ENCODE assay signal across 8 mouse cellular contexts in genomic region chr10:120475041-120475541, GRCm38 (mm10). TPM values are rescaled to one million over a fixed set of nuclear protein-coding genes. Genes with fewer than 3 reads are reported as not detected.
DNase-seq lines count a peak whose midpoint lies in the region; ATAC-seq and TF ChIP-seq lines count a peak whose summit lies in the region.

No protein-coding gene starts in this region.

- TF ChIP-seq POLR2A in thymus, adult 2 months (IDR thresholded peaks at IDR 0.05; ENCODE audit: control insufficient read depth, extremely low read depth, insufficient read depth, low read length, poor library complexity), result no peak

- H3K36me3 ChIP-seq in thymus, adult 2 months (ENCODE audit: control insufficient read depth, insufficient read depth, low read length), result no peaks in the 10 kb centered on the region
- H3K36me3 ChIP-seq in midbrain, postnatal 0 days (ENCODE audit: insufficient read depth, low read length), result no peaks in the 10 kb centered on the region

- H3K4me1 ChIP-seq in thymus, adult 2 months (replicated peaks; ENCODE audit: control insufficient read depth, insufficient read depth, low read length), result peaks cover 3% of the 10 kb centered on the region; the same call in 1 of the 2 replicates
- peaks cover 16% of the 10 kb centered on the region for H3K4me1 ChIP-seq in midbrain, postnatal 0 days (ENCODE audit: insufficient read depth, low read length)

- DNase-seq in thymus, adult 2 months, result no peak
- no peak for DNase-seq in thymus, postnatal 10 days (ENCODE audit: low spot score in 2 of 2)
- peak; percentile 53 to 64 for DNase-seq in adrenal gland, postnatal 36 days
- peak; percentile 6 for DNase-seq in gastrocnemius, postnatal 25 days
- peak; percentile 25 for DNase-seq in kidney, postnatal 14 days
- DNase-seq in midbrain, postnatal 0 days (ENCODE audit: low spot score), result no peak
- no peak for DNase-seq in frontal cortex, adult 2 months (ENCODE audit: extremely low spot score in 1 of 2, low spot score in 1 of 2)

- H3K4me2 ChIP-seq in midbrain, postnatal 0 days (ENCODE audit: low read depth, low read length, poor library complexity, severe bottlenecking), result peak overlapping the region; percentile 88

- peak overlapping the region; percentile 23 for H3K4me3 ChIP-seq in thymus, adult 2 months (ENCODE audit: control insufficient read depth, insufficient read depth, low read length)
- H3K4me3 ChIP-seq in midbrain, postnatal 0 days (ENCODE audit: low read depth, low read length), result peak overlapping the region; percentile 46

- H3K27ac ChIP-seq in thymus, adult 2 months (ENCODE audit: control insufficient read depth, insufficient read depth, low read length), result no peak overlapping the region
- H3K27ac ChIP-seq in midbrain, postnatal 0 days (ENCODE audit: low read depth, low read length), result no peak overlapping the region

- TF ChIP-seq CTCF in thymus, adult 2 months (IDR thresholded peaks at IDR 0.05; ENCODE audit: borderline replicate concordance, control insufficient read depth, extremely low read depth, insufficient read depth, low read length, poor library complexity), result no peak
- TF ChIP-seq CTCF in midbrain, postnatal 0 days (IDR thresholded peaks at IDR 0.05), result no peak

- H3K27me3 ChIP-seq in thymus, adult 2 months (ENCODE audit: control insufficient read depth, insufficient read depth, low read length), result peaks cover 27% of the 10 kb centered on the region
- peaks cover 21% of the 10 kb centered on the region for H3K27me3 ChIP-seq in midbrain, postnatal 0 days (ENCODE audit: insufficient read depth, low read length)

- no peaks in the 10 kb centered on the region for H3K9me3 ChIP-seq in midbrain, postnatal 0 days (ENCODE audit: low read length)

- peak overlapping the region; percentile 29 for H3K9ac ChIP-seq in midbrain, postnatal 0 days (replicated peaks; ENCODE audit: low read length, poor library complexity, severe bottlenecking)

- WGBS in thymus, adult 2 months, result 1% methylated on average over 45 of the region's 45 CpGs
- WGBS in midbrain, postnatal 0 days, result under 1% methylated on average over 37 of the region's 45 CpGs

- ATAC-seq in midbrain, postnatal 0 days (ENCODE audit: low FRiP score), result 0 out of 2 replicates have a peak, but pooled peaks have one; percentile 17
- ATAC-seq in inflammation-experienced regulatory T-cells, adult 6 months, result no peak

RNA-seq across cellular contexts. Expression of gene Hmga2, which starts 1.2 kb away (rescaled TPM):
- polyA plus RNA-seq in thymus, adult 2 months (2012; rRNA removed), result 0.05 TPM in 1 of 2 replicates, not detected in the other
- total RNA-seq in adrenal gland, postnatal 36 days (2021), result 1 to 10 TPM; 4.4 to 5.2 TPM
- under 1 TPM; 0.08 to 0.13 TPM for total RNA-seq in gastrocnemius, postnatal 25 days (2021)
- total RNA-seq in midbrain, postnatal 0 days (2014; rRNA removed), result 0.85 and 0.99 TPM in 2 replicates
- 0.30 and 0.32 TPM in 2 replicates for polyA plus RNA-seq in midbrain, postnatal 0 days (2015; fragmentation: Nextera tagmentation; extraction: Ambion mirVana)
- not detected in 2 replicates for polyA plus RNA-seq in frontal cortex, adult 2 months (2012; rRNA removed)
- polyA plus RNA-seq in inflammation-experienced regulatory T-cells, adult 6 months (2017; shearing (Covaris generic)), result under 1 TPM in 2 of 3 experiments, not detected in 1; 0.16 to 0.59 TPM

Comparison
In these comparisons a context has a peak if more than half of its experiments do, and no peak if none do; other contexts are left out.
1. DNase-seq: peak in adrenal gland, postnatal 36 days (2 of 2), gastrocnemius, postnatal 25 days (single experiment) and kidney, postnatal 14 days (single experiment); none in thymus, adult 2 months (single experiment), thymus, postnatal 10 days (0 of 2), midbrain, postnatal 0 days (single experiment) and frontal cortex, adult 2 months (0 of 2).